Mouse (Mus musculus) neural tube, embryonic 15.5 days (tissue): ENCODE measurements around the gene CK137956. TPM values are rescaled to one million over a fixed set of nuclear protein-coding genes. Genes with fewer than 3 reads are reported as not detected.

ENCODE experiments used
- ATAC-seq: fragments of 200-750 bp; cut with Nextera tagmentation; 2 replicates; pipeline ENCODE4 v1.8.0; 2017; ENCODE audit warnings: mild to moderate bottlenecking, moderate TSS enrichment, moderate library complexity; ENCODE audit not compliant: low FRiP score
- H3K27ac ChIP-seq: fragments of 300-500 bp; sonication (generic); replicated peaks from 2 replicates; pipeline ENCODE4 v1.5.1; 2015; ENCODE audit warnings: mild to moderate bottlenecking, inconsistent platforms
- H3K27me3 ChIP-seq: fragments of 300-500 bp; sonication (generic); replicated peaks from 2 replicates; pipeline ENCODE4 v1.6.1; 2015; ENCODE audit warnings: inconsistent platforms
- H3K36me3 ChIP-seq: fragments of 300-500 bp; sonication (generic); 2 replicates; pipeline ENCODE4 v1.6.1; 2015; ENCODE audit warnings: inconsistent platforms
- H3K4me1 ChIP-seq: fragments of 300-500 bp; sonication (generic); 2 replicates; pipeline ENCODE4 v1.6.1; 2015; ENCODE audit warnings: inconsistent platforms
- H3K4me2 ChIP-seq: fragments of 300-500 bp; sonication (generic); 2 replicates; pipeline ENCODE4 v1.6.1; 2015; ENCODE audit warnings: inconsistent platforms, mild to moderate bottlenecking, moderate library complexity
- H3K4me3 ChIP-seq: fragments of 300-500 bp; sonication (generic); replicated peaks from 2 replicates; pipeline ENCODE4 v1.5.1; 2015; ENCODE audit warnings: mild to moderate bottlenecking, inconsistent platforms
- H3K9ac ChIP-seq: fragments of 300-500 bp; sonication (generic); replicated peaks from 2 replicates; pipeline ENCODE4 v1.6.1; 2015; ENCODE audit warnings: mild to moderate bottlenecking, inconsistent platforms
- H3K9me3 ChIP-seq: fragments of 300-500 bp; sonication (generic); replicated peaks from 2 replicates; pipeline ENCODE4 v1.6.1; 2016; ENCODE audit warnings: inconsistent platforms
- WGBS: fragments of 180-500 bp; shearing (Covaris S2); methylation state at CpG from one replicate; pipeline ENCODE4 v1.1.7; 2015; ENCODE audit warnings: mixed read lengths; 5-methylcytosine and 5-hydroxymethylcytosine counted together
- polyA plus RNA-seq: library from polyadenylated mRNA; unstranded; fragments of >200 nt; fragmentation: Nextera tagmentation; extraction: Ambion mirVana; gene quantifications from 2 replicates; pipeline ENCODE4 v1.2.1, GENCODE M21; 2015

Gene CK137956
- polyA plus RNA-seq: 1.4 and 2.0 TPM in 2 replicates

GRCm38 (mm10) chr4:127970901-127971868 is at the start of gene CK137956:
CK137956 (minus strand) TSS chr4:127970951.
- WGBS: 6% methylated on average over 39 of the region's 39 CpGs
- Histone ChIP-seq H3K9me3 (no peaks in the 10 kb centered on the region), H3K4me2 (peak within 1 kb of the TSS; percentile 40), H3K27me3 (peaks cover 36% of the 10 kb centered on the region), H3K36me3 (no peaks in the 10 kb centered on the region), H3K9ac (0 out of 2 replicates have a peak within 1 kb of the TSS, but pooled peaks have one; percentile 26), H3K4me1 (peaks cover 23% of the 10 kb centered on the region), H3K4me3 (no peak within 1 kb of the TSS), H3K27ac (no peak within 1 kb of the TSS)
- peak; percentile 21; the same call in 1 of the 2 replicates for ATAC-seq

- Histone ChIP-seq H3K27me3 (no peaks in the 10 kb centered on the region), H3K4me1 (peaks cover 3% of the 10 kb centered on the region; the same call in 1 of the 2 replicates)
Observed at GRCm38 (mm10) chr4:128019465-128019864, 48.7 kb upstream of the CK137956 start.

GRCm38 (mm10) chr4:128004797-128005452 is 34.2 kb upstream of the CK137956 start:
- Histone ChIP-seq H3K36me3 (no peaks in the 10 kb centered on the region), H3K4me2 (no peak overlapping the region), H3K4me3 (no peak overlapping the region), H3K27ac (no peak overlapping the region), H3K9me3 (no peaks in the 10 kb centered on the region), H3K4me1 (peaks cover 20% of the 10 kb centered on the region), H3K27me3 (no peaks in the 10 kb centered on the region), H3K9ac (no peak overlapping the region)
- WGBS: 76% methylated on average over 3 of the region's 3 CpGs
- no peak for ATAC-seq

More at GRCm38 (mm10) chr4:128019465-128019864, 48.7 kb upstream of the CK137956 start:
- Histone ChIP-seq H3K9ac (no peak overlapping the region), H3K4me3 (no peak overlapping the region), H3K27ac (no peak overlapping the region), H3K36me3 (no peaks in the 10 kb centered on the region), H3K4me2 (no peak overlapping the region), H3K9me3 (no peaks in the 10 kb centered on the region)
- 70% methylated on average over 2 of the region's 2 CpGs for WGBS
- ATAC-seq: no peak

GRCm38 (mm10) chr4:128002638-128003101 is 31.9 kb upstream of the CK137956 start:
- 70% methylated on average over 4 of the region's 4 CpGs for WGBS

DNA sequence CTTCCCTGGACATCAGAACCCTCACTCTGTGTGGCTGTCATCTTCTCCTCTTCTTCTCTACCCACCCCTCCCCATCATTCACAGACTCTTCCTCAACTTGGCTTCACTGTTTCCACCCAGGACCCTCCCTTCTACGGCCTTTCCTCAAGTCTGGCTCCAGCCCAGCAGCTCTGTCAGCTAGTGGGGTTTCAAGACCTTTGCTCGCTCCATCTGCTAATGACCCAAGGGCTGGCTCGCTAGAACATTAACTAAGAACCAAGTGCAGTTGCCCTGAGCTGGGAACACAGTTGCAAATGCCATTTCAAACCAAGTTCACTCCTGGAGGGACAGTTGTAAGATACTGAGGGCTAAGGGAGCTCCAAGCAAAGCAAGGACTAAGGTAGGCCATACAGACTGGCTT is 28.5 kb upstream of the CK137956 start:
- H3K9ac ChIP-seq: no peak overlapping the region
- ATAC-seq: no peak
- H3K36me3 ChIP-seq: no peaks in the 10 kb centered on the region
- no peaks in the 10 kb centered on the region for H3K9me3 ChIP-seq
- no peak overlapping the region for H3K4me2 ChIP-seq
- peaks cover 8% of the 10 kb centered on the region; the same call in 1 of the 2 replicates for H3K4me1 ChIP-seq
- 82% methylated on average over 3 of the region's 3 CpGs for WGBS
- no peak overlapping the region for H3K4me3 ChIP-seq
- no peaks in the 10 kb centered on the region for H3K27me3 ChIP-seq
- no peak overlapping the region for H3K27ac ChIP-seq

More at GRCm38 (mm10) chr4:128002638-128003101, 31.9 kb upstream of the CK137956 start:
- Histone ChIP-seq H3K27me3 (no peaks in the 10 kb centered on the region), H3K9me3 (no peaks in the 10 kb centered on the region), H3K4me3 (no peak overlapping the region), H3K4me1 (peaks cover 24% of the 10 kb centered on the region), H3K27ac (no peak overlapping the region), H3K4me2 (no peak overlapping the region), H3K9ac (no peak overlapping the region), H3K36me3 (no peaks in the 10 kb centered on the region)
- ATAC-seq: peak; percentile 50; the same call in 1 of the 2 replicates

GRCm38 (mm10) chr4:127989347-127989995 is 18.7 kb upstream of the CK137956 start:
- ATAC-seq: peak; percentile 45; the same call in 1 of the 2 replicates
- H3K9ac ChIP-seq: peak overlapping the region; percentile 79
- WGBS: 13% methylated on average over 18 of the region's 18 CpGs

GRCm38 (mm10) chr4:127988526-127989180 is 17.9 kb upstream of the CK137956 start:
- Histone ChIP-seq H3K4me3 (peak overlapping the region; percentile 72), H3K4me2 (peak overlapping the region; percentile 67), H3K9ac (peak overlapping the region; percentile 79), H3K9me3 (no peaks in the 10 kb centered on the region), H3K4me1 (peaks cover 52% of the 10 kb centered on the region), H3K36me3 (no peaks in the 10 kb centered on the region), H3K27ac (peak overlapping the region; percentile 90), H3K27me3 (peaks cover 6% of the 10 kb centered on the region; the same call in 1 of the 2 replicates)
- ATAC-seq: peak; percentile 6
- WGBS: 1% methylated on average over 38 of the region's 39 CpGs

More at GRCm38 (mm10) chr4:127989347-127989995, 18.7 kb upstream of the CK137956 start:
- Histone ChIP-seq H3K9me3 (no peaks in the 10 kb centered on the region), H3K4me3 (peak overlapping the region; percentile 72), H3K4me2 (peak overlapping the region; percentile 67), H3K4me1 (peaks cover 52% of the 10 kb centered on the region), H3K36me3 (no peaks in the 10 kb centered on the region), H3K27me3 (peaks cover 6% of the 10 kb centered on the region; the same call in 1 of the 2 replicates), H3K27ac (peak overlapping the region; percentile 90)

DNA sequence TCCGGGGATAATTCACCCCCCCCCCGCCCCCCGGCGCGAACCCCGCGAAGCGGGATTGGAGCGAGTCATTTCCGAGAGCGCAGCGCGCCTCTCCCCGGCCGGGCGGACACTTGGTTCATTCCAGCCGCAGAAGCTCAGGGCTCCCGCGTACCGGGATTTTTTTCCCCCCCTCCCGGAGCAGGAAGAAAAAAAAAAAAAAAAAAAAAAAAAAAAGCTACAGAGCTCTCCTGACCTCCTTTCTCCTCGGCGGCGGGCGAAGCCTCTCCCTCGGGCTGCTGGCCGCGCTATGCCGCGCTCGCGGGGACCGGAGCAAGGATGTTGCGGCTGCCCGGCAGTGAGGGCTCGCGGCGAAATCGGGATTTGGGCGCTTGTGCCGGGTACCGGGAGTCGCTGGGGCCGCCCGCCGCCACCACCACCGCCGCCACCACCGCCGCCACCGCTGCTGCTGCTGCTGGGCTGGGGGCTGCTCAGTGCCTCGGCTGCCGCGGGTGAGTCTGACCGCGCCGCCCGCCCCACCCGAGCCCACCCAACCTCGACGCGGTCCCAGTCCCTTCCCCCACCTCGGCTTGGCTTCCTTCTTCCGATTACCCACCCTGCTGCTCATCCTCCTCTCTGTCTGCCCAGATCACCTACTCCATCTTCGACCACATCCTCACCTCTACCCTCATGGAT is 17.2 kb upstream of the CK137956 start, which contains the start of gene Csmd2:
Csmd2 (plus strand) TSS at position 74 of the 672 bp plus-strand sequence.
- 1% methylated on average over 47 of the region's 65 CpGs for WGBS
- ATAC-seq: peak; percentile 30
- H3K27me3 ChIP-seq: peaks cover 6% of the 10 kb centered on the region; the same call in 1 of the 2 replicates

GRCm38 (mm10) chr4:127987270-127987669 is 16.5 kb upstream of the CK137956 start:
- Histone ChIP-seq H3K4me1 (peaks cover 46% of the 10 kb centered on the region), H3K36me3 (no peaks in the 10 kb centered on the region), H3K9me3 (no peaks in the 10 kb centered on the region), H3K4me3 (peak overlapping the region; percentile 72), H3K27me3 (peaks cover 6% of the 10 kb centered on the region; the same call in 1 of the 2 replicates), H3K9ac (peak overlapping the region; percentile 79), H3K4me2 (peak overlapping the region; percentile 67), H3K27ac (peak overlapping the region; percentile 90)
- ATAC-seq: no peak
- under 1% methylated on average over 10 of the region's 10 CpGs for WGBS

More for the DNA sequence above, 17.2 kb upstream of the CK137956 start, which contains the start of gene Csmd2:
- peak within 1 kb of the TSS; percentile 67 for H3K4me2 ChIP-seq
- H3K9me3 ChIP-seq: no peaks in the 10 kb centered on the region
- peak within 1 kb of the TSS; percentile 72 for H3K4me3 ChIP-seq
- H3K27ac ChIP-seq: peak within 1 kb of the TSS; percentile 90
- H3K4me1 ChIP-seq: peaks cover 52% of the 10 kb centered on the region
- H3K9ac ChIP-seq: peak within 1 kb of the TSS; percentile 79
- no peaks in the 10 kb centered on the region for H3K36me3 ChIP-seq

GRCm38 (mm10) chr4:127986491-127987075 is 15.8 kb upstream of the CK137956 start:
- Histone ChIP-seq H3K4me2 (peak overlapping the region; percentile 67), H3K9ac (peak overlapping the region; percentile 79), H3K9me3 (no peaks in the 10 kb centered on the region), H3K36me3 (no peaks in the 10 kb centered on the region), H3K4me1 (peaks cover 43% of the 10 kb centered on the region), H3K4me3 (peak overlapping the region; percentile 72), H3K27ac (peak overlapping the region; percentile 90), H3K27me3 (peaks cover 6% of the 10 kb centered on the region; the same call in 1 of the 2 replicates)
- WGBS: 2% methylated on average over 25 of the region's 25 CpGs
- peak; percentile 28 for ATAC-seq
